Mouse (Mus musculus): Measurements from ENCODE around the gene Hdac11.
A peak's percentile ranks its signal among the peaks of the same experiment; 100 is the strongest.
"Not testable (repeated sequence)": the region's sequence is repeated elsewhere in the genome, so short reads cannot be mapped to it uniquely, and the experiment has no call there.

The Hdac11 gene

GRCm38 (mm10) chr6:91156554-91157236 lies at the start of gene Hdac11:
Gene Hdac11 (plus strand): TSS chr6:91156665.
- peak; percentile 89 to 90 for DNase-seq (ENCODE audit: low spot score in 2 of 2)

- DNase-seq (ENCODE audit: low spot score in 2 of 2), result no peak
Observed at GRCm38 (mm10) chr6:91108301-91108916, 48.1 kb upstream of the Hdac11 start.

- DNase-seq (ENCODE audit: low spot score in 2 of 2), result no peak
Observed at GRCm38 (mm10) chr6:91108917-91109450, 47.5 kb upstream of the Hdac11 start.

GRCm38 (mm10) chr6:91109489-91109888 lies 47.0 kb upstream of the Hdac11 start:
- peak in 1 of 2 experiments; percentile 28 for DNase-seq (ENCODE audit: low spot score in 2 of 2)

GRCm38 (mm10) chr6:91110323-91111020 lies 46.0 kb upstream of the Hdac11 start:
- DNase-seq (ENCODE audit: low spot score in 2 of 2), result no peak

- no peak for DNase-seq (ENCODE audit: low spot score in 2 of 2)
Observed at GRCm38 (mm10) chr6:91111141-91111953, 45.1 kb upstream of the Hdac11 start.

- no peak for DNase-seq (ENCODE audit: low spot score in 2 of 2)
Observed at GRCm38 (mm10) chr6:91111954-91112252, 44.6 kb upstream of the Hdac11 start.

- no peak for DNase-seq (ENCODE audit: low spot score in 2 of 2)
Observed at GRCm38 (mm10) chr6:91114716-91115115, 41.7 kb upstream of the Hdac11 start.

GRCm38 (mm10) chr6:91115158-91115557 lies 41.3 kb upstream of the Hdac11 start:
- no peak for DNase-seq (ENCODE audit: low spot score in 2 of 2)

GRCm38 (mm10) chr6:91115863-91116243 lies 40.6 kb upstream of the Hdac11 start:
- DNase-seq (ENCODE audit: low spot score in 2 of 2), result peak in 1 of 2 experiments; percentile 3

GRCm38 (mm10) chr6:91116244-91117145 lies 40.0 kb upstream of the Hdac11 start, which contains the start of gene Nup210:
Gene Nup210 (minus strand): TSS chr6:91116829.
- peak; percentile 91 for DNase-seq (ENCODE audit: low spot score in 2 of 2)

GRCm38 (mm10) chr6:91117149-91117548 lies 39.3 kb upstream of the Hdac11 start:
- DNase-seq (ENCODE audit: low spot score in 2 of 2), result no peak

GRCm38 (mm10) chr6:91118526-91118925 lies 37.9 kb upstream of the Hdac11 start:
- DNase-seq (ENCODE audit: low spot score in 2 of 2), result no peak

- DNase-seq (ENCODE audit: low spot score in 2 of 2), result no peak
Observed at GRCm38 (mm10) chr6:91120206-91120605, 36.3 kb upstream of the Hdac11 start.

- not testable (repeated sequence) for DNase-seq (ENCODE audit: low spot score in 2 of 2)
Observed at GRCm38 (mm10) chr6:91121089-91121488, 35.4 kb upstream of the Hdac11 start.

- no peak for DNase-seq (ENCODE audit: low spot score in 2 of 2)
Observed at GRCm38 (mm10) chr6:91123453-91123852, 33.0 kb upstream of the Hdac11 start.

- no peak for DNase-seq (ENCODE audit: low spot score in 2 of 2)
Observed at GRCm38 (mm10) chr6:91124286-91125227, 31.9 kb upstream of the Hdac11 start.

- no peak for DNase-seq (ENCODE audit: low spot score in 2 of 2)
Observed at GRCm38 (mm10) chr6:91125228-91125585, 31.3 kb upstream of the Hdac11 start.

GRCm38 (mm10) chr6:91128996-91129395 lies 27.5 kb upstream of the Hdac11 start:
- DNase-seq (ENCODE audit: low spot score in 2 of 2), result no peak

GRCm38 (mm10) chr6:91130856-91131255 lies 25.6 kb upstream of the Hdac11 start:
- DNase-seq (ENCODE audit: low spot score in 2 of 2), result no peak

Measured in heart, adult 9 months (tissue).